Mouse (Mus musculus) myocyte (in vitro differentiated cells): ENCODE data around the gene Clec16a.

Experiments used
- CEBPB ChIP-seq: IDR thresholded peaks from 2 replicates; pipeline ENCODE4 v1.6.1; 2011; ENCODE audit warnings: mild to moderate bottlenecking, moderate library complexity; ENCODE audit not compliant: poor library complexity, insufficient read depth, severe bottlenecking
- E2F4 ChIP-seq: IDR thresholded peaks from one replicate; pipeline ENCODE4 v1.6.1; 2011; ENCODE audit warnings: mild to moderate bottlenecking, control low read depth, moderate library complexity; ENCODE audit not compliant: insufficient read depth
- MYOD1 ChIP-seq, 3 experiments: IDR thresholded peaks; one replicate each; pipeline ENCODE4 v1.6.1; 2011; ENCODE audit warnings: control low read depth in 2 of 3, low read depth in 2 of 3, mild to moderate bottlenecking in 2 of 3, moderate library complexity in 1 of 3; ENCODE audit not compliant: insufficient read length in 2 of 3, control insufficient read depth in 1 of 3
- POLR2A ChIP-seq: IDR thresholded peaks from one replicate; pipeline ENCODE4 v1.6.1; 2011; ENCODE audit warnings: low read depth, mild to moderate bottlenecking, control low read depth, moderate library complexity; ENCODE audit not compliant: insufficient read length

- TF ChIP-seq POLR2A (no peak), MYOD1 (IDR thresholded peaks at IDR 0.05; ENCODE audit: control insufficient read depth in 1 of 3, insufficient read length in 2 of 3, low read depth in 2 of 3) (no peak), CEBPB (no peak), E2F4 (no peak)
Measured at GRCm38 (mm10) chr16:10577548-10577947, 32.4 kb downstream of the Clec16a start.
